Mouse (Mus musculus) midbrain, embryonic 14.5 days (tissue): Measurements from ENCODE around the gene Scrg1. TPM values are rescaled to one million over a fixed set of nuclear protein-coding genes. Genes with fewer than 3 reads are reported as not detected.
"Not testable (repeated sequence)": the region's sequence is repeated elsewhere in the genome, so short reads cannot be mapped to it uniquely, and the experiment has no call there.

Experiments used
- ATAC-seq: fragments of 200-750 bp; cut with Nextera tagmentation; 2 replicates; pipeline ENCODE4 v1.8.0; 2017; ENCODE audit warnings: moderate number of reproducible peaks, moderate library complexity; ENCODE audit not compliant: low FRiP score, low TSS enrichment
- DNase-seq: peaks from one replicate; pipeline ENCODE4 v3.0.0-alpha.2; 2015
- H3K27ac ChIP-seq: fragments of 300-500 bp; sonication (generic); replicated peaks from 2 replicates; pipeline ENCODE4 v1.5.1; 2014; ENCODE audit warnings: mild to moderate bottlenecking, low read depth, low read length, moderate library complexity
- H3K27me3 ChIP-seq: fragments of 300-500 bp; sonication (generic); 2 replicates; pipeline ENCODE4 v1.6.1; 2014; ENCODE audit warnings: low read length, control low read depth, mixed read lengths; ENCODE audit not compliant: control insufficient read depth, insufficient read depth
- H3K36me3 ChIP-seq: fragments of 300-500 bp; sonication (generic); 2 replicates; pipeline ENCODE4 v1.6.1; 2014; ENCODE audit warnings: low read length, control low read depth; ENCODE audit not compliant: control insufficient read depth, insufficient read depth
- H3K4me1 ChIP-seq: fragments of 300-500 bp; sonication (generic); 2 replicates; pipeline ENCODE4 v1.6.1; 2014; ENCODE audit warnings: mild to moderate bottlenecking, antibody characterized with exemption, low read length, control low read depth; ENCODE audit not compliant: control insufficient read depth, insufficient read depth
- H3K4me2 ChIP-seq: fragments of 300-500 bp; sonication (generic); 2 replicates; pipeline ENCODE4 v1.6.1; 2014; ENCODE audit warnings: mild to moderate bottlenecking, low read length, moderate library complexity
- H3K4me3 ChIP-seq: fragments of 300-500 bp; sonication (generic); replicated peaks from 2 replicates; pipeline ENCODE4 v1.5.1; 2014; ENCODE audit warnings: low read depth, low read length
- H3K9ac ChIP-seq: fragments of 300-500 bp; sonication (generic); replicated peaks from 2 replicates; pipeline ENCODE4 v1.6.1; 2014; ENCODE audit warnings: mild to moderate bottlenecking, low read length, moderate library complexity
- H3K9me3 ChIP-seq: fragments of 300-500 bp; sonication (generic); 2 replicates; pipeline ENCODE4 v1.6.1; 2016; ENCODE audit warnings: low read length, control low read depth, mixed read lengths; ENCODE audit not compliant: control insufficient read depth
- whole genome bisulfite sequencing: fragments of 180-500 bp; shearing (Covaris S2); extraction: QIAGEN DNeasy Blood & Tissue Kit; methylation state at CpG from one replicate; pipeline ENCODE4 v1.1.7; 2014; 5-methylcytosine and 5-hydroxymethylcytosine counted together
- polyA plus RNA-seq: library from polyadenylated mRNA; unstranded; fragments of >200 nt; fragmentation: Nextera tagmentation; extraction: Ambion mirVana; gene quantifications from 2 replicates; pipeline ENCODE4 v1.2.1, GENCODE M21; 2014

Scrg1 gene
- polyA plus RNA-seq, 1 experiment from 2014 or later, result 4.3 TPM

GRCm38 (mm10) chr8:57441131-57441530 lies 14.6 kb upstream of the Scrg1 start:
- no peak overlapping the region for H3K4me3 ChIP-seq
- no peak for DNase-seq
- 93% methylated on average over 4 of the region's 4 CpGs for WGBS
- H3K9ac ChIP-seq, result no peak overlapping the region
- H3K9me3 ChIP-seq, result no peaks in the 10 kb centered on the region
- H3K4me2 ChIP-seq, result no peak overlapping the region
- no peak for ATAC-seq
- no peak overlapping the region for H3K27ac ChIP-seq
- no peaks in the 10 kb centered on the region for H3K36me3 ChIP-seq
- H3K4me1 ChIP-seq, result no peaks in the 10 kb centered on the region
- no peaks in the 10 kb centered on the region for H3K27me3 ChIP-seq

DNA sequence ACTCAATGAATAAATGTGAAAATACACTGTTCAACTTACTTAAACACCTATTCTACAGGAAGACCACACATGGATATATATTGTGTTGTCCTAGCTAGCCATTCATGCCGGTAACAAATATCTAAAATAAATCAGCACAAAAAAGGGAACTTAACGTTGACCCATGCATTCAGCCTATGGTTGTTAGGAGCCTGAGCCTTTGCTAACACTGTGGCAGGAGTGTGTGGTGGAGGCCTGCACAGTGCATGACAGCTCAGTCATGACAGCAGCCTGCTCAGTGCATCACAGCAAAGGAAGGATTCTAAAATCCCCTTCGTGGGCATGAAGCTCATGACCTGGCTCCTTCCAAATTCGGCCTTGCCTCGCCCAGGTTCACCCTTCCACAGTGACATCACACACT lies 14.2 kb upstream of the Scrg1 start:
- no peak overlapping the region for H3K27ac ChIP-seq
- WGBS, result 86% methylated on average over 5 of the region's 5 CpGs
- H3K9ac ChIP-seq, result no peak overlapping the region
- H3K4me1 ChIP-seq, result no peaks in the 10 kb centered on the region
- ATAC-seq (no peak), DNase-seq (no peak)
- no peak overlapping the region for H3K4me2 ChIP-seq
- H3K27me3 ChIP-seq, result no peaks in the 10 kb centered on the region
- H3K36me3 ChIP-seq, result no peaks in the 10 kb centered on the region
- H3K9me3 ChIP-seq, result no peaks in the 10 kb centered on the region
- H3K4me3 ChIP-seq, result no peak overlapping the region

DNA sequence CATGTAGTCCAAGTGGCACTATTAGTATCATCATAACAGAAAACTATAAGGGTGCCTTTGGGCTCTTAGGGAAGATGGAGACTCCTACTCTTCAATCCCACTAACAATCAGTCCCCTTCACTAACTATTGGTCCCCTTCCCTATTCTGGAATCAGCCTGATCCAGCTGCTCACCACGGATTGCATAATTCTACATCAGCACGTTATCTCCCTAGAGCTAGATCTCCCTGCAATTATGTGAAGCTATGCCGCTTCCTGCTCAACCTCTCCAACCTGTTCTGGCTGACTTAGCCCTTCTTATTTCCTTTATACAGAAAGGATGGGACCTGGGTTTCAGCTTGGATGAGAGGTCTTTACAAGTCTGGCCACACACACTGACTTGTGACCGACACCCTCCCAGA lies 12.4 kb upstream of the Scrg1 start:
- Histone ChIP-seq H3K27ac (no peak overlapping the region), H3K36me3 (no peaks in the 10 kb centered on the region), H3K9me3 (no peaks in the 10 kb centered on the region), H3K4me2 (no peak overlapping the region), H3K4me1 (no peaks in the 10 kb centered on the region), H3K4me3 (no peak overlapping the region), H3K27me3 (no peaks in the 10 kb centered on the region), H3K9ac (no peak overlapping the region)
- 80% methylated on average over 4 of the region's 4 CpGs for WGBS
- ATAC-seq (no peak), DNase-seq (no peak)

GRCm38 (mm10) chr8:57445901-57446300 lies 9.8 kb upstream of the Scrg1 start:
- not testable (repeated sequence) for DNase-seq, H3K9ac ChIP-seq, H3K36me3 ChIP-seq, H3K27me3 ChIP-seq, H3K4me2 ChIP-seq, H3K4me3 ChIP-seq, H3K4me1 ChIP-seq, ATAC-seq, H3K27ac ChIP-seq, H3K9me3 ChIP-seq
- WGBS, result 86% methylated on average over 5 of the region's 5 CpGs

DNA sequence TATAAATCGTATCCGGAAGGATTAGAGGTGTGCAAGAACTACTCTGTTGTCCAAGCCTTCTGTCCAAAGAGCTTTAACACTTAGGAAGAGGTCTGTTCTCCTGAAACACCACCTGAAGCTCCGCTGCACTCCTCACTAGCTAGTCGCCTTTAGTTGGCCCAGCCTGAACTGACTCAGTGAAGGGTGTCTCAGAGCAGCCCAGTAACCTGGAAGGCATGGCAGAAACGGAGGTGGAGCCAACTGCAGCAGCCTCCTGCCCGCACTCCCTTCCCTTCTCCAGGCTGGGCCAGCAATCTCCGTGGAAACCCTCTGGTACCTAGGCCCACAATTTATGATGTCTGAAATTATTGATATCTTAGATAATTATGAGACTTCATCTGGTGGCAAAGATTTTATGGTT lies 5.0 kb upstream of the Scrg1 start:
- no peak for DNase-seq
- no peak overlapping the region for H3K4me3 ChIP-seq
- no peaks in the 10 kb centered on the region for H3K4me1 ChIP-seq
- H3K27me3 ChIP-seq, result no peaks in the 10 kb centered on the region
- 74% methylated on average over 7 of the region's 7 CpGs for WGBS
- H3K36me3 ChIP-seq, result no peaks in the 10 kb centered on the region
- H3K9ac ChIP-seq, result no peak overlapping the region
- H3K9me3 ChIP-seq, result no peaks in the 10 kb centered on the region
- H3K27ac ChIP-seq, result no peak overlapping the region
- H3K4me2 ChIP-seq, result no peak overlapping the region
- no peak for ATAC-seq

GRCm38 (mm10) chr8:57451896-57452295 lies 3.8 kb upstream of the Scrg1 start:
- Histone ChIP-seq H3K9ac (no peak overlapping the region), H3K4me3 (no peak overlapping the region), H3K9me3 (no peaks in the 10 kb centered on the region), H3K36me3 (no peaks in the 10 kb centered on the region), H3K27me3 (no peaks in the 10 kb centered on the region), H3K4me1 (no peaks in the 10 kb centered on the region), H3K4me2 (no peak overlapping the region), H3K27ac (no peak overlapping the region)
- ATAC-seq (no peak), DNase-seq (no peak)
- 93% methylated on average over 4 of the region's 4 CpGs for WGBS

GRCm38 (mm10) chr8:57453361-57453760 lies 2.4 kb upstream of the Scrg1 start:
- Histone ChIP-seq H3K9ac (no peak overlapping the region), H3K27ac (no peak overlapping the region), H3K27me3 (no peaks in the 10 kb centered on the region), H3K36me3 (no peaks in the 10 kb centered on the region), H3K9me3 (no peaks in the 10 kb centered on the region), H3K4me2 (no peak overlapping the region), H3K4me1 (no peaks in the 10 kb centered on the region), H3K4me3 (no peak overlapping the region)
- no peak for ATAC-seq
- 96% methylated on average over 2 of the region's 2 CpGs for WGBS
- DNase-seq, result no peak

DNA sequence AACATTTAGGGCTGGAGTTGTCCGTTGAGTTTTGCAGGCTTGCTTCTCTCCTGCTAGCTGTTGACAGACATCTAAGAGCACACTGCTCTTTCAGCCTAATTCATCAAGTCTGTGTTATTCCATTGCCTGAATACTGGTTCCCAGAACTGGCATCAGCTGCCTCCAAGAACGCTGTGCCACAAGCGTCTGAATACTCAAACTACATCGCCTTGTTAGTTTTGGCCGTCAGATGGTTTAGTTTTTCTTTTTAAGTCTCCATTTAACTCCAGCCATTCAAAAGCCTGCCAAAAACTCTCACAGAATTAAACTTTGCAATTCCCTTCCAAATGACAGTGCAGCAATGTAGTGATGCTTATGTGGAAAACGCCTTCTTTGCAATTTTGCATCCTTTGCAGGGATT lies 1.4 kb downstream of the Scrg1 start:
- Histone ChIP-seq H3K27me3 (no peaks in the 10 kb centered on the region), H3K27ac (no peak overlapping the region), H3K36me3 (no peaks in the 10 kb centered on the region), H3K4me2 (no peak overlapping the region), H3K4me3 (no peak overlapping the region), H3K9me3 (no peaks in the 10 kb centered on the region), H3K4me1 (no peaks in the 10 kb centered on the region), H3K9ac (no peak overlapping the region)
- DNase-seq (peak; percentile 13), ATAC-seq (no peak)
- 88% methylated on average over 6 of the region's 6 CpGs for WGBS

- H3K27ac ChIP-seq, result no peak overlapping the region
- H3K4me2 ChIP-seq, result no peak overlapping the region
- no peaks in the 10 kb centered on the region for H3K9me3 ChIP-seq
- no peaks in the 10 kb centered on the region for H3K36me3 ChIP-seq
- no peak overlapping the region for H3K9ac ChIP-seq
- DNase-seq (no peak), ATAC-seq (no peak)
- no peaks in the 10 kb centered on the region for H3K4me1 ChIP-seq
- no peak overlapping the region for H3K4me3 ChIP-seq
- H3K27me3 ChIP-seq, result no peaks in the 10 kb centered on the region
- 87% methylated on average over 3 of the region's 3 CpGs for WGBS
These were observed 2.2 kb downstream of the Scrg1 start for GRCm38 (mm10) chr8:57457942-57458341.
